Mouse (Mus musculus): ENCODE data around the gene Igfbp5. TPM values are rescaled to one million over a fixed set of nuclear protein-coding genes. Genes with fewer than 3 reads are reported as not detected.

The Igfbp5 gene
- total and polyA plus RNA-seq, 3 experiments, result 0.03 TPM; not detected in 2

DNA sequence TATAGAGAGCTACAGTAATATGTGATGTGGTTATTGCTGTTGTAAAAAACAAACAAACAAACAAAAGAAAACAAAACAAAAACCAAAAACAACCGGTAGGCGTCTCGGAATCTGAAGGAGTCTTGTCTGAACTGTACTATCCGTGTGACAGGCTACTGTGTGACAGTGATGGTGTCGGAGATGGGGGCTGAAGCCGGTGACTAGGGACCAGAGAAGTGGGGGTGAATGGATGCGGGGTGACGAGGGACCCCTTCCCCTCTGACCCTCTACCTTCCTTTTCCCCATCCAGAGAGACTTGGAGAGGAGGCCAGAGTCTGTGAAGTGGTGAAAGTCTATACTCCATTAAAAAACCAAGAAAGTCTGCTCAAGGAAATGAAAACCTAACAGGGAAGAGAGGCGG, 16.4 kb downstream of the Igfbp5 start:
- Histone ChIP-seq H3K9me3 (replicated peaks; ENCODE audit: insufficient read depth, low read length) (no peaks in the 10 kb centered on the region), H3K79me2 (ENCODE audit: control insufficient read depth, insufficient read depth, low read length, poor library complexity) (no peaks in the 10 kb centered on the region), H3K27me3 (ENCODE audit: control insufficient read depth in 1 of 2, insufficient read depth in 2 of 2, low read length in 2 of 2) (peaks cover 0 to 2% of the 10 kb centered on the region in 2 experiments; a peak in 2 of 4 replicates), H3K9ac (ENCODE audit: control insufficient read depth, low read depth, low read length, poor library complexity, severe bottlenecking) (no peak overlapping the region), H3K4me3 (ENCODE audit: control insufficient read depth in 1 of 2, insufficient read depth in 1 of 2, low read depth in 2 of 2, low read length in 2 of 2) (no peak overlapping the region), H3K36me3 (ENCODE audit: control insufficient read depth in 1 of 2, insufficient read depth in 2 of 2, low read length in 2 of 2) (no peaks in the 10 kb centered on the region), H3K4me1 (ENCODE audit: control insufficient read depth in 1 of 2, insufficient read depth in 2 of 2, low read length in 2 of 2) (no peaks in the 10 kb centered on the region), H3K27ac (ENCODE audit: control insufficient read depth, low read depth, low read length) (no peak overlapping the region)
- no peak for DNase-seq (ENCODE audit: low read depth, low spot score)
- TF ChIP-seq POLR2A (IDR thresholded peaks at IDR 0.05; ENCODE audit: control insufficient read depth in 1 of 2, insufficient read depth in 1 of 2, low read depth in 1 of 2, low read length in 2 of 2, poor library complexity in 1 of 2) (no peak), MAFK (IDR thresholded peaks at IDR 0.05; ENCODE audit: borderline replicate concordance, low read depth, low read length) (no peak), ZNF384 (IDR thresholded peaks at IDR 0.05; ENCODE audit: low read depth, low read length) (no peak)

DNA sequence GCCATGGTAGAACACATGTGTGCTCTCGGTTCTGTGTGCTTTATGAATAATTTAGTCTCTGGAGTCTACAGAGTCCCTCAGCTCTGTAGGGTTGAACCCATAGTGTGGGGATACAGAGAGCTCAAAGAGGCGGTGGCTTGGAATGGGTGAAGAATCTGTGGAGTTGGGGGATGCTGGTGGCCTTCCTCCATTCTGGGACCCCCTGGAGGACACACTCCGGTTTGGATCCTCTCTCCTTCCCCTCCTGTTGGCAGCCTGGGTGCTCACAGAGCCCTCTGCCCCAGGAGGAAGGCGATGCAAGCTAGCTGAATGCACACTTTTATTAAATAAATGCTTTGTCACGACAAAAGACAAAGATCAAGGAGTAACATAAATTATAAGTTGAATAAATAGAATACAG, 17.1 kb downstream of the Igfbp5 start:
- Histone ChIP-seq H3K9me3 (replicated peaks; ENCODE audit: insufficient read depth, low read length) (no peaks in the 10 kb centered on the region), H3K27ac (ENCODE audit: control insufficient read depth, low read depth, low read length) (no peak overlapping the region), H3K27me3 (ENCODE audit: control insufficient read depth in 1 of 2, insufficient read depth in 2 of 2, low read length in 2 of 2) (peaks cover 0 to 2% of the 10 kb centered on the region in 2 experiments; a peak in 2 of 4 replicates), H3K9ac (ENCODE audit: control insufficient read depth, low read depth, low read length, poor library complexity, severe bottlenecking) (no peak overlapping the region), H3K36me3 (ENCODE audit: control insufficient read depth in 1 of 2, insufficient read depth in 2 of 2, low read length in 2 of 2) (no peaks in the 10 kb centered on the region), H3K4me3 (ENCODE audit: control insufficient read depth in 1 of 2, insufficient read depth in 1 of 2, low read depth in 2 of 2, low read length in 2 of 2) (no peak overlapping the region), H3K4me1 (ENCODE audit: control insufficient read depth in 1 of 2, insufficient read depth in 2 of 2, low read length in 2 of 2) (no peaks in the 10 kb centered on the region), H3K79me2 (ENCODE audit: control insufficient read depth, insufficient read depth, low read length, poor library complexity) (no peaks in the 10 kb centered on the region)
- TF ChIP-seq ETS1 (IDR thresholded peaks at IDR 0.05; ENCODE audit: low read depth, low read length), result no peak
- TF ChIP-seq TCF12 (IDR thresholded peaks at IDR 0.05; ENCODE audit: low read depth, low read length), result no peak
- DNase-seq (ENCODE audit: low read depth, low spot score), result no peak

DNA sequence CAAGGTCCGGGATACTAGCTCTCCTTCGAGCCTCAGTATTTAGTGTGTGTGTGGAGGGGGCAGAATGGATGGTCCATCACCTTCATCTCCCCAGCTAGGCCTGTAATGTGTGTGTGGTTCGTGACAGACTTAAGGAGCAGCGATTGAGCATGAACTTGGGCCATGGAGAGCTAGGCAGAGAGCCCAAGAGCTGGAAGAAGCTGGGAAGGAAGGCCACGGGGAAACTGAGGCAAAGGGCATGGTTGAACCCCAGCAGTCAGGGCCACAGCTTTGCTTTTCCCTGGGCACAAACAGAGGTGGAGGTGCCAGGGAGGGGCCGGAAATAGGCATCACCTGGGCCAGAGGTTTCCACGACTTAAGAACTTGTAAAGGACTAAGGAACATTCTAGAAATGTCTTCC, 17.5 kb downstream of the Igfbp5 start:
- Histone ChIP-seq H3K9me3 (replicated peaks; ENCODE audit: insufficient read depth, low read length) (no peaks in the 10 kb centered on the region), H3K27me3 (ENCODE audit: control insufficient read depth in 1 of 2, insufficient read depth in 2 of 2, low read length in 2 of 2) (peaks cover 0 to 2% of the 10 kb centered on the region in 2 experiments; a peak in 2 of 4 replicates), H3K27ac (ENCODE audit: control insufficient read depth, low read depth, low read length) (no peak overlapping the region), H3K79me2 (ENCODE audit: control insufficient read depth, insufficient read depth, low read length, poor library complexity) (no peaks in the 10 kb centered on the region), H3K36me3 (ENCODE audit: control insufficient read depth in 1 of 2, insufficient read depth in 2 of 2, low read length in 2 of 2) (no peaks in the 10 kb centered on the region), H3K4me1 (ENCODE audit: control insufficient read depth in 1 of 2, insufficient read depth in 2 of 2, low read length in 2 of 2) (no peaks in the 10 kb centered on the region), H3K9ac (ENCODE audit: control insufficient read depth, low read depth, low read length, poor library complexity, severe bottlenecking) (no peak overlapping the region), H3K4me3 (ENCODE audit: control insufficient read depth in 1 of 2, insufficient read depth in 1 of 2, low read depth in 2 of 2, low read length in 2 of 2) (no peak overlapping the region)
- DNase-seq (ENCODE audit: low read depth, low spot score), result no peak
- TF ChIP-seq HCFC1 (IDR thresholded peaks at IDR 0.05; ENCODE audit: low read depth, low read length) (no peak), MXI1 (IDR thresholded peaks at IDR 0.05; ENCODE audit: low read depth, low read length) (no peak), MAZ (IDR thresholded peaks at IDR 0.05; ENCODE audit: low read depth, low read length) (no peak), TCF12 (IDR thresholded peaks at IDR 0.05; ENCODE audit: low read depth, low read length) (no peak), E2F4 (IDR thresholded peaks at IDR 0.05; ENCODE audit: borderline replicate concordance, low read depth, low read length) (no peak), MAX (IDR thresholded peaks at IDR 0.05; ENCODE audit: low read length) (no peak), RCOR1 (IDR thresholded peaks at IDR 0.05; ENCODE audit: low read depth, low read length) (no peak), CHD2 (IDR thresholded peaks at IDR 0.05; ENCODE audit: low read length) (no peak), ZC3H11A (IDR thresholded peaks at IDR 0.05; ENCODE audit: low read depth, low read length) (no peak), MYC (IDR thresholded peaks at IDR 0.05; ENCODE audit: low read depth, low read length) (no peak), ZMIZ1 (IDR thresholded peaks at IDR 0.05; ENCODE audit: low read depth, low read length) (no peak), SIN3A (IDR thresholded peaks at IDR 0.05; ENCODE audit: low read length) (no peak), KAT2A (conservative IDR thresholded peaks at IDR 0.05; ENCODE audit: low read depth, low read length) (no peak), MYB (IDR thresholded peaks at IDR 0.05; ENCODE audit: low read depth, low read length) (no peak), NRF1 (IDR thresholded peaks at IDR 0.05; ENCODE audit: insufficient read depth, low read depth, low read length, poor library complexity, severe bottlenecking) (no peak), NELFE (IDR thresholded peaks at IDR 0.05; ENCODE audit: low read depth, low read length) (no peak), SMC3 (IDR thresholded peaks at IDR 0.05; ENCODE audit: low read depth, low read length) (no peak), UBTF (IDR thresholded peaks at IDR 0.05; ENCODE audit: borderline replicate concordance, insufficient read depth, low read depth, low read length) (no peak)
